Mouse (Mus musculus) right cerebral cortex, adult 18-20 months (tissue): ENCODE measurements around the gene BC051019.
A peak's percentile ranks its signal among the peaks of the same experiment; 100 is the strongest.

Experiments
- DNase-seq: peaks from one replicate; pipeline ENCODE4 v3.0.0; 2022; ENCODE audit warnings: mixed read lengths

BC051019 gene

GRCm38 (mm10) chr7:109723697-109724096, at the start of gene BC051019:
TSS of gene BC051019 (minus strand) at chr7:109723850.
- DNase-seq: no peak

GRCm38 (mm10) chr7:109772251-109772650, 48.6 kb upstream of the BC051019 start:
- DNase-seq: no peak

GRCm38 (mm10) chr7:109768699-109769383, 45.2 kb upstream of the BC051019 start:
- no peak for DNase-seq

GRCm38 (mm10) chr7:109767575-109768350, 44.1 kb upstream of the BC051019 start:
- DNase-seq: no peak

- no peak for DNase-seq
These were observed 40.4 kb upstream of the BC051019 start for GRCm38 (mm10) chr7:109764009-109764408.

GRCm38 (mm10) chr7:109756291-109756690, 32.6 kb upstream of the BC051019 start:
- no peak for DNase-seq

GRCm38 (mm10) chr7:109754034-109754433, 30.4 kb upstream of the BC051019 start:
- no peak for DNase-seq

GRCm38 (mm10) chr7:109752008-109752925, 28.6 kb upstream of the BC051019 start, which contains the start of gene Tmem9b:
TSS of gene Tmem9b (minus strand) at chr7:109752875.
- DNase-seq: peak; percentile 87

GRCm38 (mm10) chr7:109751427-109752007, 27.9 kb upstream of the BC051019 start:
- no peak for DNase-seq

- DNase-seq: no peak
These were observed 24.1 kb upstream of the BC051019 start for GRCm38 (mm10) chr7:109747747-109748146.

- no peak for DNase-seq
These were observed 18.1 kb upstream of the BC051019 start for GRCm38 (mm10) chr7:109741703-109742102.

GRCm38 (mm10) chr7:109741060-109741459, 17.4 kb upstream of the BC051019 start:
- DNase-seq: no peak

- DNase-seq: no peak
These were observed 16.2 kb upstream of the BC051019 start for GRCm38 (mm10) chr7:109739822-109740370.

GRCm38 (mm10) chr7:109734806-109735205, 11.2 kb upstream of the BC051019 start:
- DNase-seq: no peak

GRCm38 (mm10) chr7:109731626-109732025, 8.0 kb upstream of the BC051019 start, which contains the start of gene Ascl3:
TSS of gene Ascl3 (minus strand) at chr7:109731726.
- no peak for DNase-seq

GRCm38 (mm10) chr7:109723114-109723513, 536 bp downstream of the BC051019 start:
- no peak for DNase-seq

- DNase-seq: no peak
These were observed 1.0 kb downstream of the BC051019 start for GRCm38 (mm10) chr7:109722618-109723017.

- DNase-seq: no peak
These were observed 4.4 kb downstream of the BC051019 start for GRCm38 (mm10) chr7:109719286-109719685.

- DNase-seq: no peak
These were observed 10.1 kb downstream of the BC051019 start for GRCm38 (mm10) chr7:109713434-109713982.

- DNase-seq: no peak
These were observed 11.5 kb downstream of the BC051019 start for GRCm38 (mm10) chr7:109712198-109712597.

GRCm38 (mm10) chr7:109710069-109710468, 13.6 kb downstream of the BC051019 start:
- DNase-seq: no peak

- no peak for DNase-seq
These were observed 14.7 kb downstream of the BC051019 start for GRCm38 (mm10) chr7:109708961-109709382.
